Mouse (Mus musculus) cerebellum, adult 2 months (tissue): ENCODE results near the gene Ninj2.

Experiments
- CTCF ChIP-seq: fragments of 200-500 bp; IDR thresholded peaks from 2 replicates; pipeline ENCODE4 v1.5.1; 2011; ENCODE audit warnings: low read depth, mild to moderate bottlenecking, control low read depth, low read length, moderate library complexity, borderline replicate concordance; ENCODE audit not compliant: insufficient read depth
- POLR2A ChIP-seq: fragments of 200-500 bp; IDR thresholded peaks from 2 replicates; pipeline ENCODE4 v1.6.1; 2011; ENCODE audit warnings: low read length, control low read depth, borderline replicate concordance; ENCODE audit not compliant: insufficient read depth

GRCm38 (mm10) chr6:120148716-120149392, 55.7 kb downstream of the Ninj2 start:
- TF ChIP-seq POLR2A: no peak
- no peak for TF ChIP-seq CTCF
